Mouse (Mus musculus) cerebellum, adult 18-20 months (tissue): ENCODE measurements around the gene Col4a2.
A peak's percentile ranks its signal among the peaks of the same experiment; 100 is the strongest.

ENCODE experiments used
- DNase-seq, 2 experiments: peaks; one replicate each; pipeline ENCODE4 v3.0.0; 2021

The Col4a2 gene

DNA sequence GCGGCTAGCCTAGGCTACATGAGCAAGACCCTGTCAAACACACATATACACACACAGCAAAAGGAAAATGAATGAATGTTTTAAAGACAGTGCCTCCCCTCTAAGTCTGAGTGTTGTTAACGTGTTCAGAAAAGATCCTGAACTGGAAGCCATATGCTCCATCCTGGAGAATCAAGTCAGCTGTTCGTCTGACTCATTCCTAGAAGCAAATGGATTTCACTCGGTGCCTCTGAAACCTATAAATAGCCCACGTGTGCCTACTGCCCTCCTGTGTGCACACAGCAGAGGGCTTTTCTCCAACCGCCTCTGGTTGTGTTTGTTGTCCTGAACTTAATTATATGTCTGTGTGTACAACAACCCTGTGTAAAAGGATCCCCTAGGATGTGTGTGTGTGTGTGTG, 109.4 kb downstream of the Col4a2 start:
- no peak for DNase-seq

DNA sequence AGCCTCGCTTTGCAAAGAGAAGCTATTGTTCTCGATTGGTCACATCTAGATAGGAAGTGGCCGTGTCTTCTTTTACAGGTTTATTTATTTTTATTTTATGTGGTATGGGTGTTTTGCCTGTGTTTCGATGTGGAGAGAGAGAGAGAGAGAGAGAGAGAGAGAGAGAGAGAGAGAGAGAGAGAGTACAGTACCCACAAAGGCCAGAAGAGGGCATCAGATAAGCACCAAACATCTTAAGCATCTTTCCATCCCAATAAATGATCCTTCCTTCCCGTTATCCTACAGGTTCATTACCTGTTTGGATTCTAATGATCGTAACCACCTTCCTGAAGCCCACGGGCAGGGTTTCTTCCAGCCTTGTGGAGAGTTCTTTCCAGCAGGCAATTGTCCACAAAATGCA, 110.5 kb downstream of the Col4a2 start:
- peak in 1 of 2 experiments; percentile 28 for DNase-seq

DNA sequence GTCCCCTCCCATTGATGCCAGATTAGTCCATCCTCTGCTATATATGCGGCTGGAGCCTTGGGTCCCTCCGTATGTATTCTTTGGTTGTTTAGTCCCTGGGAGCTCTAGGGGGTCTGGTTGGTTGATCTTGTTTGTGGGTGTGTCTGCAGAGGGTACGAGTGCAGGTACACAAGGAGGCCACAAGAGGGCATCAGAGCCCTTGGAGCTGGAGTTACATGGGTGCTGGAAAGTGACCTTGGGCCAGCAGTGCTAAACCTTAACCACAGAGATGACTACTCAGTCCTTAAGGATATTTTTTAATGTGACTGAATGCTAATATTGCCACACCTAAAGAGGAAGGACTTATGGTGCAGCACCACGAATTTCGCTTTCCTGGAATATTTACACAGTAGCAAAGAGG, 118.1 kb downstream of the Col4a2 start:
- DNase-seq: no peak

DNA sequence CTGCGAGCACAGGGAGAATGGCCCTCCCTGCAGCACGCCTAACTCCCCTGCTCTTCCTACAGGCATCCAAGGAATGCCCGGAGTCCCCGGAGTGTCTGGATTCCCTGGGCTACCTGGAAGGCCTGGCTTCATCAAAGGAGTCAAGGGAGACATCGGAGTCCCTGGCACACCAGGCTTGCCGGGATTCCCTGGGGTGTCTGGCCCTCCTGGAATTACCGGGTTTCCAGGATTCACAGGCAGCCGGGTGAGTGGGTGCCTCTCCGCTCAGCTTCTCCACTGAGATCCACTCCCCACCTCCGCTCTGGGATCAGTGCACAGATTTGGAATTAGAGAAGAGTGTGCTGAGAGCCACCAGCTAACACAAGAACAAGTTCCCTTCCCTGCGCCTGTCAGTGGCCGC, 125.3 kb downstream of the Col4a2 start:
- DNase-seq: no peak

GRCm38 (mm10) chr8:11441291-11441690, 128.7 kb downstream of the Col4a2 start:
- no peak for DNase-seq

DNA sequence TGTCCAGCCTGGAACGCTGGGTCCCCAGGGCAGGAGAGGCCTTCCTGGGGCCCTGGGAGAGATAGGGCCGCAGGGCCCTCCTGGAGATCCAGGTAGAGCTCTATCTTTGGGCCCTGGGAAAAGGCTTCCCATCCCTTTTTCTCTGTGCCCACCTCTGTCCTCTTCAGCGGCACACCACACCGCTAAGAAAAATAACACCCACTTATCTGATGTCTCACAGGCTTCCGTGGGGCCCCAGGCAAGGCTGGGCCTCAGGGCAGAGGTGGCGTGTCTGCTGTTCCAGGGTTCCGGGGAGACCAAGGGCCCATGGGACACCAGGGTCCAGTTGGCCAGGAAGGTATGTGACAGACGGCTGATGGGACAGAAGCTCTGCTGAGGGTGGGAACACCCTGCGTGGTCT, 131.0 kb downstream of the Col4a2 start:
- DNase-seq: no peak

- no peak for DNase-seq
These were observed 131.6 kb downstream of the Col4a2 start for GRCm38 (mm10) chr8:11444216-11444615.

- no peak for DNase-seq
These were observed 133.2 kb downstream of the Col4a2 start for GRCm38 (mm10) chr8:11445790-11446189.

DNA sequence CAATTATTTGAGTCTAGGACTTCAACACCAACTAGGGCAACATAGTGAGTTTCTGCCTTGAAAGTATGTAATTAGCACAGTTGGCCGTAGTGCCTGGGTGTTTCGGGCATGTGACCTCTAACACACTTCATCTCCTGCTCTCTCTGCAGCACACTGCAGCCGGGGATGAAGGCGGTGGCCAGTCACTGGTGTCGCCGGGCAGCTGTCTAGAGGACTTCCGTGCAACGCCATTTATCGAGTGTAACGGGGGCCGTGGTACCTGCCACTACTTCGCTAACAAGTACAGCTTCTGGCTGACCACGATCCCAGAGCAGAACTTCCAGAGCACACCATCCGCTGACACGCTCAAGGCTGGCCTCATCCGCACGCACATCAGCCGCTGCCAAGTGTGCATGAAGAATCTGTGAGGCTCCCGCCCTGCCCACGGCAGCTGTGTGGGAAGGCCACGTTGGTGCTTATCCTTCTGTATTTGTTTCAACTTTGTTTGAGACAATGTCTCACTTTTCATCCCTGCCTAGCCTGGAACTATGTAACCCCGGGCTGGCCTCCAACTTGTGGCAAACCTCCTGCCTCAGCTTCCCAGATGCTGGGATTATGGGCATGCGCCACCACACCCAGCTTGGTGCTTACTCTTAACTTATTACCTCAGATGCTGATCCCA, 135.4 kb downstream of the Col4a2 start:
- no peak for DNase-seq

DNA sequence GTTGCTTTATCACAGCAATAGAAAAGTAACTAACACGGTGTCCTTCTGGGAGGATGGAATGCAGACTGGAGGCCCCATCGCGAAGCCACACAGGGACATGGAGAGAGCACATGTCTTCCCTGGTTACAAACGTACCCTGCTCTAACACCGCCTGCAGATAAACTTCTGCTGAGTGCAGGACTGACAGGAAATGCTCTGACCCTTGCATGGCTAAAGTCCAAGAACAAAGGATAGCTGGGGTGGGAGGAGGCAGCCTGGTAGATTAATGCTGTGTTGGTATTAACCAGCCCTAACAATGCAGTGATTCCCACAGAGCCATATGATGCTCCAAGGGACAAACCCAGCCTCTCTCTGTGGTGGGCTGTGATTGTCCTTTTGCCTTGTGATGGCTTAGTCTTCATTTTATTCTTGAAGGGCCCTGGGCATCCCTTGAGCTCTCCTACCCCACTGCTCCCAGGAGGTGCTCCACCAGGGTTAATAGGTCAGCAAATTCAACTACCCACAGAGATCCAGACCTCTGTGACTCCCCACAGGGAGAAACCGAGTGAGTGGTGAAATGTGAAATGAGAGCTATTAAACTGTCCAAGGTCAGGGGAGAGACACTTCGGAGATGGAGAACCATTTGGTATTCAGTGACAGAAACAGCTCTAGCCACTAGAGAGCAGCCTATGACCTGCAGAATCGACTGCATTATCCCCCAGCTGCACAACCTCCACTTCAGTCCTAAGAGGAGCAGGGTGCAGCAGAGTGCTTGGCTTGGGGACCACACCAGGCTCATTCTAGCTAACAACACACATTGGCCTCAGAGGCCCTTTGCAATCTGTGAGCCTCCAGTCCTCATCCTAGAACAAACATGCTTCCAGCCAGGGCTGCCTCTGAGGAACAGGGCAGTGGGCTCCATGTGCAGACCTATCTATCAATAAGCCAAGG, 137.8 kb downstream of the Col4a2 start:
- DNase-seq: no peak

DNA sequence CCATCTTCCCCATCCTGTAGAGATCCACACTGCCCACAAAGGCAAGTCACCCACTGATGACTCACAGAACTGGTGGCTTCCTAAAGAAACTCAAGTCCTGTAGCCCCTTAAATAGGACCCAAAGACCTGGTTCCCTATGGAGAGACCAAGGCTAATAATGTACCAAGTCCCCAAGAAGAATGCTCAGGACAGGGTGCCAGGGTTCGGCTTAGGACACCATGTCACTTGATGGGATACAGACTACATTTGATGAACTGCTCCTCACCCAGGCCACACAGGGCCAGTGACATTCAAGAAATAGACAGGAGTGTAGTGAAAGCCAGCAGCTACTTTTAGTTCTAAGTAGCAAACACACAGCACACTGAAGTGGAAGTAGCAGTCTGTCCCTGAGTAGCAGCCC, 139.5 kb downstream of the Col4a2 start:
- no peak for DNase-seq

- no peak for DNase-seq
These were observed 140.0 kb downstream of the Col4a2 start for GRCm38 (mm10) chr8:11452559-11452958.

- DNase-seq: no peak
These were observed 140.4 kb downstream of the Col4a2 start for GRCm38 (mm10) chr8:11452974-11453373.

GRCm38 (mm10) chr8:11454228-11454627, 141.6 kb downstream of the Col4a2 start:
- DNase-seq: no peak

DNA sequence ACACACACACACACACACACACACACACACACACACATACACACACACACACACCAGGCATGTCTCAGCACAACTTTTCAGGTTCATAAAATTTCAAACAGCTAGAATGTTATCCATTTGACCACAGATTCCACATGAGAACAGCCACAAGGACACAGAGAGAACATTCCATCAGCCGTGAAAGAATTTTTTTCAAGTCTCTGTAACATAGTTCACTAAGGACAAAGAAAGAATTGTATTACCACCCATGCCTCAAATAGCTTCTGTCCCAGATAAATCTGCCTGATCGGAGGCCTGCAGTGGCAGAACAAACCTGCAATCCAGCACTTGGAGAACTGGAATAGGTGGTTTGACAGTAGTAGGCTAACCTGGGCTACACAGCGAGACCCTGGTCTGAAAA, 144.7 kb downstream of the Col4a2 start:
- no peak for DNase-seq

GRCm38 (mm10) chr8:11457981-11458836, 145.6 kb downstream of the Col4a2 start:
- DNase-seq: no peak

GRCm38 (mm10) chr8:11459016-11459415, 146.4 kb downstream of the Col4a2 start:
- DNase-seq: no peak

GRCm38 (mm10) chr8:11460934-11461333, 148.3 kb downstream of the Col4a2 start:
- DNase-seq: no peak

GRCm38 (mm10) chr8:11461847-11462246, 149.2 kb downstream of the Col4a2 start:
- peak; percentile 69 to 71 for DNase-seq

DNA sequence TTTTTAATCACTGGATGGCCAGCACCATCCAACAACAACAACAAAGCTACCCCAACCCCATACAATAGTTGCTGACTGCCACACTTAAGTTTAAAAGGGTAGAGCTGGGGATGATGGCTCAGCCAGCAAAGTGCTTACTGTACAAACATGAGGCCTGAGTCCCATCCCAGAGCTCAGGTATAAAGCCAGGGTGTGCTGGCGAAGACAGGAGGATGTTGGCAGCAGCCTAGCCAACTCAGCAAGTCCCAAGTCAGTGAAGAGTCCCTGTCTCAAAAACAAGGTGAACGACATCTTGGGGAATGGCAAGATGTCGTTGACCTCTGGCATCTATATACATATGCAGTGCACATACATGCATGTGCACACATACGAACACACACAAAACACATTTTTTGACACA, 150.0 kb downstream of the Col4a2 start:
- DNase-seq: no peak

DNA sequence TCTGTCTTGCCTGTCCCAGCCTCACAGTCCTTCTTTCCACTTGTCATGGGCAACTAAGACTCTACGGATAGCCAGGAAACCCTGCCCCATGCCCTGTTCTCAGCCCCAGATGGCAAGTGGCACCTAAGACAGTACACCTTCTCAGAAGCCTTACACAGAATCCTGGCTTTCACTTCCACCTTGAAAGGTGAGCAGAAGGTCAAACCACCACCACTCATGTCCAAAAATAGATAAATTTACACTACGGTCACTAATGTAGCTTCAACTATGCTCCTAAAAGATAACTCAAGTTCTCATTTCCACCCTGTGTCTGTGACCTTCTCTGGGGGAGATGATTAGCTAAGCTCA, 150.9 kb downstream of the Col4a2 start:
- no peak for DNase-seq

- DNase-seq: no peak
These were observed 151.5 kb downstream of the Col4a2 start for GRCm38 (mm10) chr8:11463889-11464706.

GRCm38 (mm10) chr8:11464707-11464964, 152.0 kb downstream of the Col4a2 start:
- DNase-seq: no peak
